In the genomic region with DNA sequence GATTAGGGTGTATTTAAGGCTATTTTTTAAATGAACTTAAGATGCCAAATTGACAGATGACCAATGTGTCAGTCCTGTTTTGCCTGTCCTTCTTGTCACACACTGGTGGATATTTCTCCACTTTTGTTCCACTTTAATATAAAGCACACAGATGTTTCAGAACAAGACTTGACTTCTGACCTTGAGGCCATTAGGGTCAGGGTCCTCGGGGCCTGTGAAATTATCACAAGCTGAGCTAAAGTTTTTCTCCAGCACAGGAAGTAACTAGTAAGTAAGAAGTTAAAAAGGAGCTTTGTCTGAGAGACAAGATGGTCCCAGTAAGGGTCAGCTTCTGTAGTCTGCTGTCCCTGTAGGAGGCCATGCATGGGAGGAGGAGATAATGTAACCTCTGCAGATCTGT, we compare ENCODE assay signal across 15 mouse cellular contexts.
"Had no signal": no experiment of that assay in that cellular context is flagged by ENCODE, and none has a peak within 500 bp of the region (broad histone marks: within the 10 kb centered on the region; RNA-seq: fewer than 3 reads in every experiment).

No protein-coding gene starts in this region.

- H3K27me3 ChIP-seq: liver, embryonic 15.5 days; megakaryocyte, embryonic 14.5 days; midbrain, embryonic 13.5 days had no signal

- H3K4me3 ChIP-seq: layer of hippocampus, adult 2 months; limb, embryonic 10.5 days; liver, embryonic 15.5 days; megakaryocyte, embryonic 14.5 days; midbrain, embryonic 13.5 days had no signal

- ATAC-seq: lung, postnatal 0 days; midbrain, embryonic 13.5 days had no signal

- DNase-seq: kidney, adult 11 months; kidney, adult 9 months; kidney, postnatal 10 days; kidney, postnatal 4 days; lung, adult 2 months; lung, postnatal 4 days; thymus, adult 18-20 months; thymus, postnatal 14 days had no signal

- H3K9me3 ChIP-seq: limb, embryonic 10.5 days; liver, embryonic 15.5 days; megakaryocyte, embryonic 14.5 days; midbrain, embryonic 13.5 days had no signal

- H3K9ac ChIP-seq: liver, embryonic 15.5 days; midbrain, embryonic 13.5 days had no signal

- H3K36me3 ChIP-seq: limb, embryonic 10.5 days; liver, embryonic 15.5 days had no signal

- H3K27ac ChIP-seq: layer of hippocampus, adult 2 months; limb, embryonic 10.5 days; liver, embryonic 15.5 days; midbrain, embryonic 13.5 days had no signal

- H3K4me1 ChIP-seq: liver, embryonic 15.5 days; megakaryocyte, embryonic 14.5 days had no signal

- H3K4me2 ChIP-seq: liver, embryonic 11.5 days; liver, embryonic 15.5 days; midbrain, embryonic 13.5 days had no signal
